Mouse (Mus musculus) megakaryocyte, embryonic 14.5 days (primary cell): Measurements from ENCODE around the gene Igf2bp1.

Experiments
- FLI1 ChIP-seq: IDR thresholded peaks from 2 replicates; pipeline ENCODE4 v1.6.1; 2012; ENCODE audit warnings: low read length, inconsistent platforms, mixed read lengths
- GATA1 ChIP-seq: IDR thresholded peaks from 3 replicates; pipeline ENCODE4 v1.6.1; 2012; ENCODE audit warnings: mixed read lengths, low read length, inconsistent platforms, borderline replicate concordance

DNA sequence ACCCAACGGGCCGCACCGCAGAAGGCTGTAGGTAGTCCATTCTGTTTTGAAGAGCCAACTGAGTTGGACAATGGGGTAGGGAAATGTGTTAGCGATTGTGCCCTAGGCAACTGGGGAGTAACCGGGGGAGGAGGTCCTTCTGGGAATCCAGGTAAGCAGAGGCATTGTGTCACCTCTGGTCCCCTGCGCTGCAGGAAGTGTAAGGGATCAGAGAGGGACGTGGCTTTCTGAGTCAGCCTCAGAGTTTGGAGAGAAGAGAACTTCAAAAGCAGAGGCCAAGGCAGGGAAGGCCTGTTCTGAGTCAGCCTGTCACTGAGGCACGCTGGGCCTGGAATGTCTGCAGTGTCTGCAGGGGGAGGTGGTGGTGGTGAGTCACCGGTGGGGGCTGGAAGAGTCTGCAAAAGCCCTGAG lies 12.2 kb upstream of the Igf2bp1 start:
- TF ChIP-seq GATA1: no peak
- no peak for TF ChIP-seq FLI1
